Mouse (Mus musculus): ENCODE measurements around the gene Cd164l2. TPM values are rescaled to one million over a fixed set of nuclear protein-coding genes. Genes with fewer than 3 reads are reported as not detected.
A peak's percentile ranks its signal among the peaks of the same experiment; 100 is the strongest.

Cd164l2 gene
- polyA plus RNA-seq, 1 experiment from 2014 or later, result 0.67 TPM

- 93% methylated on average over 19 of the region's 19 CpGs for WGBS
Observed at GRCm38 (mm10) chr4:133210788-133211390, 1.0 kb upstream of the Cd164l2 start.

GRCm38 (mm10) chr4:133212562-133213267 lies 784 bp downstream of the Cd164l2 start:
- Histone ChIP-seq H3K27me3 (peaks cover 50% of the 10 kb centered on the region), H3K4me1 (replicated peaks) (peaks cover 22% of the 10 kb centered on the region), H3K4me3 (replicated peaks) (peak overlapping the region; percentile 61), H3K9me3 (no peaks in the 10 kb centered on the region), H3K4me2 (replicated peaks) (peak overlapping the region; percentile 89), H3K36me3 (no peaks in the 10 kb centered on the region), H3K9ac (replicated peaks) (peak overlapping the region; percentile 65), H3K27ac (no peak overlapping the region)
- ATAC-seq, result peak; percentile 85
- 2% methylated on average over 43 of the region's 44 CpGs for WGBS

More at GRCm38 (mm10) chr4:133210788-133211390, 1.0 kb upstream of the Cd164l2 start:
- no peaks in the 10 kb centered on the region for H3K36me3 ChIP-seq
- ATAC-seq, result no peak
- no peak overlapping the region for H3K27ac ChIP-seq
- no peaks in the 10 kb centered on the region for H3K9me3 ChIP-seq
- peaks cover 21% of the 10 kb centered on the region for H3K4me1 ChIP-seq (replicated peaks)
- peaks cover 50% of the 10 kb centered on the region for H3K27me3 ChIP-seq
- H3K4me3 ChIP-seq (replicated peaks), result no peak overlapping the region
- no peak overlapping the region for H3K9ac ChIP-seq (replicated peaks)
- H3K4me2 ChIP-seq (replicated peaks), result no peak overlapping the region

- Histone ChIP-seq H3K9ac (replicated peaks) (peak overlapping the region; percentile 65), H3K4me2 (replicated peaks) (peak overlapping the region; percentile 89), H3K27me3 (peaks cover 50% of the 10 kb centered on the region), H3K4me3 (replicated peaks) (peak overlapping the region; percentile 61), H3K4me1 (replicated peaks) (peaks cover 25% of the 10 kb centered on the region), H3K9me3 (no peaks in the 10 kb centered on the region), H3K27ac (no peak overlapping the region), H3K36me3 (no peaks in the 10 kb centered on the region)
- ATAC-seq, result 0 out of 2 replicates have a peak, but pooled peaks have one; percentile 2
- 0% methylated on average over 9 of the region's 9 CpGs for WGBS
Observed at GRCm38 (mm10) chr4:133213268-133213590, 1.3 kb downstream of the Cd164l2 start.

GRCm38 (mm10) chr4:133213661-133214060 lies 1.7 kb downstream of the Cd164l2 start:
- Histone ChIP-seq H3K27ac (no peak overlapping the region; the same call in 1 of the 2 replicates), H3K36me3 (no peaks in the 10 kb centered on the region), H3K9me3 (no peaks in the 10 kb centered on the region), H3K4me1 (replicated peaks) (peaks cover 25% of the 10 kb centered on the region), H3K27me3 (peaks cover 50% of the 10 kb centered on the region), H3K4me3 (replicated peaks) (peak overlapping the region; percentile 61; the same call in 1 of the 2 replicates), H3K4me2 (replicated peaks) (peak overlapping the region; percentile 89), H3K9ac (replicated peaks) (no peak overlapping the region)
- ATAC-seq, result no peak
- 7% methylated on average over 10 of the region's 10 CpGs for WGBS

- WGBS, result 1% methylated on average over 5 of the region's 5 CpGs
- peak; percentile 21; the same call in 1 of the 2 replicates for ATAC-seq
- no peak overlapping the region for H3K4me2 ChIP-seq (replicated peaks)
- peaks cover 60% of the 10 kb centered on the region for H3K27me3 ChIP-seq
- H3K9ac ChIP-seq (replicated peaks), result no peak overlapping the region
- H3K9me3 ChIP-seq, result no peaks in the 10 kb centered on the region
- H3K36me3 ChIP-seq, result no peaks in the 10 kb centered on the region
- no peak overlapping the region for H3K27ac ChIP-seq
- no peak overlapping the region for H3K4me3 ChIP-seq (replicated peaks)
- peaks cover 24% of the 10 kb centered on the region for H3K4me1 ChIP-seq (replicated peaks)
Observed at GRCm38 (mm10) chr4:133217641-133218040, 5.7 kb downstream of the Cd164l2 start.

- no peak for ATAC-seq
- H3K27me3 ChIP-seq, result peaks cover 54% of the 10 kb centered on the region
- no peak overlapping the region for H3K4me2 ChIP-seq (replicated peaks)
- no peak overlapping the region for H3K27ac ChIP-seq
- H3K9ac ChIP-seq (replicated peaks), result no peak overlapping the region
- no peak overlapping the region for H3K4me3 ChIP-seq (replicated peaks)
- H3K9me3 ChIP-seq, result no peaks in the 10 kb centered on the region
- no peaks in the 10 kb centered on the region for H3K36me3 ChIP-seq
- WGBS, result 90% methylated on average over 3 of the region's 3 CpGs
- peaks cover 13% of the 10 kb centered on the region for H3K4me1 ChIP-seq (replicated peaks)
Observed at GRCm38 (mm10) chr4:133218745-133219144, 6.8 kb downstream of the Cd164l2 start.

- Histone ChIP-seq H3K36me3 (no peaks in the 10 kb centered on the region), H3K4me1 (replicated peaks) (peaks cover 12% of the 10 kb centered on the region), H3K4me3 (replicated peaks) (peak overlapping the region; percentile 30), H3K4me2 (replicated peaks) (peak overlapping the region; percentile 55), H3K9ac (replicated peaks) (peak overlapping the region; percentile 59), H3K27me3 (peaks cover 37% of the 10 kb centered on the region), H3K27ac (no peak overlapping the region), H3K9me3 (no peaks in the 10 kb centered on the region)
- 1% methylated on average over 25 of the region's 25 CpGs for WGBS
- no peak for ATAC-seq
Observed at GRCm38 (mm10) chr4:133220656-133221055, 8.7 kb downstream of the Cd164l2 start.

- ATAC-seq, result no peak
- 85% methylated on average over 8 of the region's 8 CpGs for WGBS
- H3K36me3 ChIP-seq, result no peaks in the 10 kb centered on the region
Observed at GRCm38 (mm10) chr4:133221701-133222100, 9.8 kb downstream of the Cd164l2 start.

GRCm38 (mm10) chr4:133223875-133224274 lies 11.9 kb downstream of the Cd164l2 start:
- peaks cover 37% of the 10 kb centered on the region for H3K27me3 ChIP-seq
- H3K36me3 ChIP-seq, result no peaks in the 10 kb centered on the region
- no peaks in the 10 kb centered on the region for H3K9me3 ChIP-seq
- H3K4me3 ChIP-seq (replicated peaks), result no peak overlapping the region
- H3K27ac ChIP-seq, result no peak overlapping the region
- no peak overlapping the region for H3K4me2 ChIP-seq (replicated peaks)
- H3K4me1 ChIP-seq (replicated peaks), result peaks cover 8% of the 10 kb centered on the region
- no peak overlapping the region for H3K9ac ChIP-seq (replicated peaks)
- no peak for ATAC-seq
- 45% methylated on average over 5 of the region's 5 CpGs for WGBS

More at GRCm38 (mm10) chr4:133221701-133222100, 9.8 kb downstream of the Cd164l2 start:
- H3K4me3 ChIP-seq (replicated peaks), result no peak overlapping the region
- H3K9ac ChIP-seq (replicated peaks), result no peak overlapping the region
- peaks cover 12% of the 10 kb centered on the region for H3K4me1 ChIP-seq (replicated peaks)
- no peak overlapping the region for H3K27ac ChIP-seq
- no peaks in the 10 kb centered on the region for H3K9me3 ChIP-seq
- peaks cover 37% of the 10 kb centered on the region for H3K27me3 ChIP-seq
- H3K4me2 ChIP-seq (replicated peaks), result no peak overlapping the region

GRCm38 (mm10) chr4:133226073-133226472 lies 14.1 kb downstream of the Cd164l2 start:
- no peak overlapping the region for H3K9ac ChIP-seq (replicated peaks)
- H3K9me3 ChIP-seq, result no peaks in the 10 kb centered on the region
- peaks cover 5% of the 10 kb centered on the region for H3K4me1 ChIP-seq (replicated peaks)
- no peak for ATAC-seq
- no peak overlapping the region for H3K4me3 ChIP-seq (replicated peaks)
- no peak overlapping the region for H3K4me2 ChIP-seq (replicated peaks)
- no peak overlapping the region for H3K27ac ChIP-seq
- 68% methylated on average over 10 of the region's 10 CpGs for WGBS
- no peaks in the 10 kb centered on the region for H3K36me3 ChIP-seq
- H3K27me3 ChIP-seq, result peaks cover 20% of the 10 kb centered on the region

- peaks cover 6% of the 10 kb centered on the region; the same call in 1 of the 2 replicates for H3K27me3 ChIP-seq
- H3K9ac ChIP-seq (replicated peaks), result no peak overlapping the region
- 54% methylated on average over 8 of the region's 8 CpGs for WGBS
- H3K4me3 ChIP-seq (replicated peaks), result no peak overlapping the region
- no peaks in the 10 kb centered on the region for H3K9me3 ChIP-seq
- H3K4me2 ChIP-seq (replicated peaks), result no peak overlapping the region
- no peaks in the 10 kb centered on the region for H3K36me3 ChIP-seq
- H3K4me1 ChIP-seq (replicated peaks), result peaks cover 5% of the 10 kb centered on the region; the same call in 1 of the 2 replicates
- ATAC-seq, result no peak
- no peak overlapping the region for H3K27ac ChIP-seq
Observed at GRCm38 (mm10) chr4:133227636-133228035, 15.7 kb downstream of the Cd164l2 start.

- Histone ChIP-seq H3K4me1 (replicated peaks) (peaks cover 5% of the 10 kb centered on the region; the same call in 1 of the 2 replicates), H3K27ac (no peak overlapping the region), H3K9ac (replicated peaks) (no peak overlapping the region), H3K4me2 (replicated peaks) (no peak overlapping the region), H3K4me3 (replicated peaks) (no peak overlapping the region), H3K36me3 (no peaks in the 10 kb centered on the region), H3K27me3 (no peaks in the 10 kb centered on the region), H3K9me3 (no peaks in the 10 kb centered on the region)
- 64% methylated on average over 8 of the region's 8 CpGs for WGBS
- no peak for ATAC-seq
Observed at GRCm38 (mm10) chr4:133229582-133229981, 17.7 kb downstream of the Cd164l2 start.

Measured in midbrain, embryonic 13.5 days (tissue).